Mouse (Mus musculus) ES-E14 (cell line): Measurements from ENCODE around the gene Hddc3. TPM values are rescaled to one million over a fixed set of nuclear protein-coding genes. Genes with fewer than 3 reads are reported as not detected.
"Not testable (repeated sequence)": the region's sequence is repeated elsewhere in the genome, so short reads cannot be mapped to it uniquely, and the experiment has no call there.

ENCODE experiments used
- DNase-seq: peaks from one replicate; pipeline ENCODE4 v3.0.0-alpha.2; 2013; ENCODE audit warnings: low read depth, low spot score
- H3K27ac ChIP-seq: 2 replicates; pipeline ENCODE4 v1.5.1; 2012; ENCODE audit warnings: low read depth, mild to moderate bottlenecking, low read length, moderate library complexity, mixed read lengths; ENCODE audit not compliant: poor library complexity, insufficient read depth, severe bottlenecking
- H3K36me3 ChIP-seq: 2 replicates; pipeline ENCODE4 v1.6.1; 2012; ENCODE audit warnings: mild to moderate bottlenecking, low read length, moderate library complexity, mixed read lengths; ENCODE audit not compliant: control insufficient read depth, poor library complexity, insufficient read depth, severe bottlenecking
- H3K4me1 ChIP-seq, 2 experiments: fragments of 150-350 bp in 1 of 2; sonication (generic) in 1 of 2; 2 replicates each; pipeline ENCODE4 v1.6.1; 2012; ENCODE audit warnings: low read length in 2 of 2, mild to moderate bottlenecking in 1 of 2, mixed read lengths in 1 of 2; ENCODE audit not compliant: control insufficient read depth in 2 of 2, insufficient read depth in 2 of 2, poor library complexity in 1 of 2
- H3K4me3 ChIP-seq, 2 experiments: fragments of 150-350 bp in 1 of 2; sonication (generic) in 1 of 2; 2 replicates each; pipeline ENCODE4 v1.5.1; 2012; ENCODE audit warnings: low read length in 2 of 2, low read depth in 1 of 2, mild to moderate bottlenecking in 1 of 2, mixed read lengths in 1 of 2; ENCODE audit not compliant: insufficient read depth in 1 of 2, poor library complexity in 1 of 2, severe bottlenecking in 1 of 2
- H3K9ac ChIP-seq: 2 replicates; pipeline ENCODE4 v1.6.1; 2012; ENCODE audit warnings: low read depth, mild to moderate bottlenecking, low read length, mixed read lengths; ENCODE audit not compliant: poor library complexity, insufficient read depth, severe bottlenecking
- H3K9me3 ChIP-seq: fragments of 150-350 bp; sonication (generic); 2 replicates; pipeline ENCODE4 v1.6.1; 2012; ENCODE audit warnings: low read depth, mild to moderate bottlenecking, low read length; ENCODE audit not compliant: control insufficient read depth, insufficient read depth
- CHD2 ChIP-seq: IDR thresholded peaks from 2 replicates; pipeline ENCODE4 v1.6.1; 2014; ENCODE audit warnings: mild to moderate bottlenecking, low read depth, low read length, inconsistent platforms
- HCFC1 ChIP-seq: IDR thresholded peaks from 2 replicates; pipeline ENCODE4 v1.6.1; 2012; ENCODE audit warnings: low read length, inconsistent platforms, borderline replicate concordance; ENCODE audit not compliant: insufficient read depth
- MAFK ChIP-seq: IDR thresholded peaks from 2 replicates; pipeline ENCODE4 v1.6.1; 2014; ENCODE audit warnings: mild to moderate bottlenecking, low read depth, low read length, inconsistent platforms; ENCODE audit not compliant: insufficient read depth
- ZC3H11A ChIP-seq: IDR thresholded peaks from 2 replicates; pipeline ENCODE4 v1.6.1; 2012; ENCODE audit warnings: low read depth, mild to moderate bottlenecking, inconsistent platforms, low read length, borderline replicate concordance
- ZNF384 ChIP-seq: IDR thresholded peaks from 2 replicates; pipeline ENCODE4 v1.6.1; 2012; ENCODE audit warnings: low read depth, low read length, inconsistent platforms
- in situ Hi-C, 2 experiments: fragments of 600-800 bp; cut with MboI; formaldehyde crosslinking; loops; one replicate each; pipeline ENCODE4 v1.15.1; 2025; ENCODE audit warnings: low sequenced_read_pairs in 2 of 2, inconsistent platforms in 1 of 2; ENCODE audit not compliant: unreplicated experiment in 2 of 2
- total RNA-seq: library from RNA; depleted of rRNA; stranded (reverse); fragments of 300-350 nt; gene quantifications from 2 replicates; pipeline ENCODE4 v1.2.3, GENCODE M21; 2012

Gene Hddc3
- total RNA-seq, 1 experiment = 14.3 TPM

DNA sequence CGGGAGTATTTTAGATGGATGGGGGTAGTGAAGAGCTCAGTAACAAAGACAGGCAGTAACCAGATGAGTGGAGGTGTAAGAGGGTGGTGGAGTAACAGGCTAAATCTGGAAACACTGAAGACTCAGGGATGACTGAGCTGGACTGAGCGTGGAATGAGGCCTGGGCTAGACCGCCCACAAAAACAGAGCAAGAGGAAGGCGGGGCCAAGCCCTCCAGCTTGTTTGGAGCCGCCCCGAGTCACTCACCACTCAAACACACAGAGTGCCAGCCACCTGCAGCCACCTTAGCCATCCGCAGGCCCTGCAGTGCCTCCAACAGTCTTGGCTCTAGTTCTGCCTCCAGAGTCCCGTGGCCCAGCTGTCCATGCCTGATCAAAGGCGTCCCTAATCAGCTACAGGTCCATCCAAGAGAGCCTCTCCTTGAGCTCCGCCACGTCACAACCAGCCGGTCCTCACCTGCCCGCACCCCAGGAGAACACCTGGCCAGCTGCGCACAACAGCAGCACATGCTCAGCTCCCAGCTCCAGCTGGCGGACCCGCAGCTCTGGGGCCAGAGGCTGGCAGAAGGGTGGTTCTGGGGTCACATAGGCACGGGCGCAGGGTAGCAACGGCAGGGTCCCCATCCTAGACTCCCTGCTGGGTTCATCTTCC, 22.9 kb upstream of the Hddc3 start:
- peaks cover 19% of the 10 kb centered on the region for H3K36me3 ChIP-seq
- H3K9ac ChIP-seq = 0 out of 2 replicates have a peak overlapping the region, but pooled peaks have one; percentile 19
- DNase-seq = no peak
- no peak for TF ChIP-seq ZC3H11A
- no peak for TF ChIP-seq CHD2
- no peak for TF ChIP-seq ZNF384
- TF ChIP-seq MAFK = no peak
- TF ChIP-seq HCFC1 = no peak
- H3K9me3 ChIP-seq = no peaks in the 10 kb centered on the region
- peaks cover 2 to 3% of the 10 kb centered on the region in 2 experiments; a peak in 2 of 4 replicates for H3K4me1 ChIP-seq
- H3K4me3 ChIP-seq = peak overlapping the region; percentile 31 to 52; a peak in 3 of 4 replicates
- in situ Hi-C loops = loop anchor here in 1 of 2 experiments (25.0 kb wide), 1 partner anchor 633 kb away; no protein-coding TSS in a partner anchor
- H3K27ac ChIP-seq = no peak overlapping the region

DNA sequence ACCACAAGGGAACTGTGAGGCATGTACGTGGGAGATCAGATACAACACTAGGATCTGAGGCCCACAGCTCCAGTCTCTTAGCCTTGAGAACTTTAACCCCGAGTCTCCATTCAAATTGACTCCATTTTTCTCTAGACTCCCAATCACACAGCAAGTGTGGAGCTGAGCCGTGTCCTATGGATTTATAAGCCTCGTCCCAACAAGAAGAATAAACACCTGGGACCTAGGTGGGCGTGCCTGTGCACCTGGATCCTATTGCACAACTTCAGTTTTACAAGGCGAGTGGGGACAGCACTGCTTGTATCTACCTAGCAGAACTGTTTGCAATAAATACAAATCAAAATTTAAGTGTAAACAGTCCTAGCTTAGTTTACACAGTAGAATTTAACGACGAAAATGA, 19.6 kb upstream of the Hddc3 start:
- no peak for DNase-seq
- H3K27ac ChIP-seq = no peak overlapping the region
- H3K4me1 ChIP-seq = peaks cover 2 to 9% of the 10 kb centered on the region in 2 experiments; a peak in 2 of 4 replicates
- no peaks in the 10 kb centered on the region for H3K9me3 ChIP-seq
- peak overlapping the region; percentile 98; the same call in 1 of the 2 replicates for H3K9ac ChIP-seq
- in situ Hi-C loops = loop anchor here in 1 of 2 experiments (25.0 kb wide), 1 partner anchor 636 kb away; no protein-coding TSS in a partner anchor
- no peak for TF ChIP-seq CHD2
- no peak for TF ChIP-seq HCFC1
- no peak for TF ChIP-seq ZNF384
- TF ChIP-seq ZC3H11A = no peak
- TF ChIP-seq MAFK = no peak
- peak overlapping the region; percentile 66 to 97 for H3K4me3 ChIP-seq
- H3K36me3 ChIP-seq = peaks cover 14% of the 10 kb centered on the region

GRCm38 (mm10) chr7:80324043-80324815, 18.7 kb upstream of the Hddc3 start, which contains the start of gene Rccd1:
Gene Rccd1 (minus strand): TSS chr7:80324454.
- Histone ChIP-seq H3K9me3 (no peaks in the 10 kb centered on the region), H3K9ac (peak within 1 kb of the TSS; percentile 98), H3K27ac (peak within 1 kb of the TSS; percentile 93), H3K4me3 (peak within 1 kb of the TSS; percentile 66 to 97), H3K36me3 (peaks cover 15% of the 10 kb centered on the region), H3K4me1 (peaks cover 2 to 7% of the 10 kb centered on the region in 2 experiments; a peak in 2 of 4 replicates)
- peak; percentile 92 for DNase-seq
- in situ Hi-C loops = loop anchor here in 1 of 2 experiments (25.0 kb wide), 1 partner anchor 637 kb away; no protein-coding TSS in a partner anchor
- no peak for TF ChIP-seq MAFK
- TF ChIP-seq ZNF384 = peak; percentile 76
- peak; percentile 91 for TF ChIP-seq CHD2
- TF ChIP-seq HCFC1 = no peak; the same call in 1 of the 2 replicates
- no peak for TF ChIP-seq ZC3H11A

- H3K36me3 ChIP-seq = peaks cover 17% of the 10 kb centered on the region
- not testable (repeated sequence) for DNase-seq, H3K4me3 ChIP-seq, H3K4me1 ChIP-seq, H3K27ac ChIP-seq, H3K9ac ChIP-seq, H3K9me3 ChIP-seq
- in situ Hi-C loops = loop anchor here in 1 of 2 experiments (25.0 kb wide), 1 partner anchor 637 kb away; no protein-coding TSS in a partner anchor
- TF ChIP-seq ZNF384 = peak; percentile 61; the same call in 1 of the 2 replicates
These were observed 18.1 kb upstream of the Hddc3 start for GRCm38 (mm10) chr7:80324816-80325119.
